Mouse (Mus musculus): ENCODE data around the gene Eepd1.

GRCm38 (mm10) chr9:25483931-25484618 lies 2.7 kb downstream of the Eepd1 start:
- TF ChIP-seq CTCF (IDR thresholded peaks at IDR 0.05; ENCODE audit: low read depth) = no peak
- no peak for TF ChIP-seq EP300 (optimal IDR thresholded peaks at IDR 0.05)

Measured in stomach, postnatal 0 days (tissue).